Mouse (Mus musculus) cortical plate, adult 2 months (tissue): Measurements from ENCODE around the gene F3. TPM values are rescaled to one million over a fixed set of nuclear protein-coding genes. Genes with fewer than 3 reads are reported as not detected.
A peak's percentile ranks its signal among the peaks of the same experiment; 100 is the strongest.
"Not testable (repeated sequence)": the region's sequence is repeated elsewhere in the genome, so short reads cannot be mapped to it uniquely, and the experiment has no call there.

ENCODE experiments used
- H3K27ac ChIP-seq: fragments of 200-500 bp; 2 replicates; pipeline ENCODE4 v1.5.1; 2012; ENCODE audit warnings: low read length, control low read depth, inconsistent platforms; ENCODE audit not compliant: insufficient read depth
- H3K4me1 ChIP-seq: fragments of 200-500 bp; 2 replicates; pipeline ENCODE4 v1.6.1; 2011; ENCODE audit warnings: low read length; ENCODE audit not compliant: control insufficient read depth, insufficient read depth
- H3K4me3 ChIP-seq: fragments of 200-500 bp; 2 replicates; pipeline ENCODE4 v1.5.1; 2011; ENCODE audit warnings: mild to moderate bottlenecking, low read length, control low read depth; ENCODE audit not compliant: insufficient read depth
- CTCF ChIP-seq: fragments of 200-500 bp; IDR thresholded peaks from 2 replicates; pipeline ENCODE4 v1.5.1; 2011; ENCODE audit warnings: mild to moderate bottlenecking, control low read depth, low read length; ENCODE audit not compliant: insufficient read depth; ENCODE audit errors: extremely low read depth
- POLR2A ChIP-seq: fragments of 200-500 bp; IDR thresholded peaks from 2 replicates; pipeline ENCODE4 v1.6.1; 2011; ENCODE audit warnings: mild to moderate bottlenecking, low read length, control low read depth; ENCODE audit not compliant: insufficient read depth; ENCODE audit errors: extremely low read depth
- polyA plus RNA-seq: library from polyadenylated mRNA; depleted of rRNA; stranded (reverse); fragments of >200 nt; gene quantifications from 2 replicates; pipeline ENCODE4 v1.2.3, GENCODE M21; 2012; rRNA removed

Gene F3
- polyA plus RNA-seq, 1 experiment, result 88.6 TPM

GRCm38 (mm10) chr3:121755152-121755551, 31.8 kb downstream of the F3 start:
- H3K4me3 ChIP-seq, result no peak overlapping the region
- no peak overlapping the region for H3K27ac ChIP-seq
- H3K4me1 ChIP-seq, result no peaks in the 10 kb centered on the region
- no peak for TF ChIP-seq POLR2A
- no peak for TF ChIP-seq CTCF

GRCm38 (mm10) chr3:121758373-121758772, 35.0 kb downstream of the F3 start:
- TF ChIP-seq POLR2A (no peak), CTCF (no peak)
- Histone ChIP-seq H3K4me3 (no peak overlapping the region), H3K27ac (no peak overlapping the region), H3K4me1 (no peaks in the 10 kb centered on the region)

- Histone ChIP-seq H3K27ac (no peak overlapping the region), H3K4me1 (no peaks in the 10 kb centered on the region), H3K4me3 (no peak overlapping the region)
- TF ChIP-seq POLR2A (no peak), CTCF (peak; percentile 40; the same call in 1 of the 2 replicates)
Measured at GRCm38 (mm10) chr3:121762056-121762852, 38.9 kb downstream of the F3 start.

- H3K4me3 ChIP-seq, result no peak overlapping the region
- no peak overlapping the region for H3K27ac ChIP-seq
- H3K4me1 ChIP-seq, result no peaks in the 10 kb centered on the region
- TF ChIP-seq POLR2A (no peak), CTCF (no peak)
Measured at GRCm38 (mm10) chr3:121766048-121766447, 42.7 kb downstream of the F3 start.

GRCm38 (mm10) chr3:121766818-121767217, 43.5 kb downstream of the F3 start:
- Histone ChIP-seq H3K27ac (no peak overlapping the region), H3K4me1 (no peaks in the 10 kb centered on the region), H3K4me3 (no peak overlapping the region)
- TF ChIP-seq POLR2A (no peak), CTCF (no peak)

- TF ChIP-seq POLR2A, result no peak
- Histone ChIP-seq H3K4me1 (no peaks in the 10 kb centered on the region), H3K4me3 (no peak overlapping the region), H3K27ac (no peak overlapping the region)
Measured at GRCm38 (mm10) chr3:121768770-121769169, 45.4 kb downstream of the F3 start.

GRCm38 (mm10) chr3:121773336-121773735, 50.0 kb downstream of the F3 start:
- H3K4me1 ChIP-seq, result not testable (repeated sequence)

GRCm38 (mm10) chr3:121777943-121778342, 54.6 kb downstream of the F3 start:
- TF ChIP-seq POLR2A (no peak), CTCF (peak; percentile 75)
- H3K4me1 ChIP-seq, result no peaks in the 10 kb centered on the region
- H3K27ac ChIP-seq, result no peak overlapping the region
- H3K4me3 ChIP-seq, result no peak overlapping the region

More at GRCm38 (mm10) chr3:121773336-121773735, 50.0 kb downstream of the F3 start:
- H3K27ac ChIP-seq, H3K4me3 ChIP-seq: not testable (repeated sequence)

GRCm38 (mm10) chr3:121783020-121783419, 59.7 kb downstream of the F3 start:
- no peaks in the 10 kb centered on the region for H3K4me1 ChIP-seq
- no peak overlapping the region for H3K27ac ChIP-seq
- H3K4me3 ChIP-seq, result no peak overlapping the region
- no peak for TF ChIP-seq POLR2A
- TF ChIP-seq CTCF, result no peak

Other genes starting within 250 kb of the F3 start
- 0.08 TPM in 1 of 2 replicates, not detected in the other for gene Slc44a3, start 191.1 kb upstream of the F3 start, polyA plus RNA-seq
- gene 4930432M17Rik, start 52.8 kb upstream of the F3 start, polyA plus RNA-seq, result not detected in 2 replicates
- gene Abcd3, start 91.8 kb downstream of the F3 start, polyA plus RNA-seq, result 22.6 and 23.3 TPM in 2 replicates
- 16.1 and 16.8 TPM in 2 replicates for gene Arhgap29, start 229.0 kb downstream of the F3 start, polyA plus RNA-seq